Mouse (Mus musculus): ENCODE results near the gene Atp5k.

Atp5k gene

GRCm38 (mm10) chr5:108433804-108434587 lies at the start of gene Atp5k:
Gene Atp5k (minus strand): TSS chr5:108434448.
- in situ Hi-C loops (cut with MboI, MseI) = no loop called here

- in situ Hi-C loops (cut with MboI, MseI) = no loop called here
Measured at GRCm38 (mm10) chr5:108483006-108483405, 48.8 kb upstream of the Atp5k start.

DNA sequence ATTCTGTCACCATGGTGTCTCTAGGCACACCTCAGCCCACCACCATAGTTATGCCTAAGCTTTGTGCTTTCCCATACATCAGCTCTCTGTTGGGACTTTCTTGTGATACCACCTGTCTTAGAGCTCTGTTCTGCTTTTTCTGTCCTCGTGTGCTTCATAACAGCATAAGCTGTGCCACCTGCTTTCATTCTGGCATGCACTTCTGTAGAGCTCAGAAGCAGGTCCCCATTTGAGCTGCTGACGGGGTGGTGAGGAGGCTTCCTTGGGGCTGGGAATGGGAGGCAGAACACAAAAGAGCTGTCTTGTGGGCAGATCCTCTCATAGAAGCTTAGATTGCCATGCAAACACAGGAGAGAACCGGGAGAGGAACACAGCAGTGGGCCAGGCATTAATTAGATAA lies 41.7 kb upstream of the Atp5k start:
- in situ Hi-C loops (cut with MboI, MseI) = no loop called here

DNA sequence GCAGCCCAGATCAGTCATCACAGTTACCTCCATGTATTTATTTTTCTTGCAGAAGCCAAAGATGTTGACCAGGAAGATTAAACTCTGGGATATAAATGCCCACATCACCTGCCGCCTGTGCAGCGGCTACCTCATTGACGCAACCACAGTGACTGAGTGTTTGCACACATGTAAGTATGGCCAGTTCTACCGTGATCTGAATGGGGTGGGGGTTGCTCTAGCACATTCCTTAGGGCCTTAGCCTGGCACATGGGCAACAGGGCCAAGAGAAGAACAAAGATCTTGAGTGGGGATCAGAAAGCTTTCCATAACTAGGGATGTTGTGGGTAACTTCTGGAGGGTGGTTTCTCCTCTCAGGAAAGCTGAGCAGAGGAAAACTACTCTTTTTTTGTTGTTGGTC lies 39.5 kb upstream of the Atp5k start:
- in situ Hi-C loops (cut with MboI, MseI) = loop anchor here (25.0 kb wide), 2 partner anchors 1214 to 1639 kb away; partner anchors contain the start of genes 5430403G16Rik, Gtpbp6 and Zfp605

GRCm38 (mm10) chr5:108469617-108470016 lies 35.4 kb upstream of the Atp5k start:
- in situ Hi-C loops (cut with MboI, MseI) = loop anchor here (10.0 to 25.0 kb wide), 3 partner anchors 205 to 1643 kb away; partner anchors contain the start of genes 5430403G16Rik, Gtpbp6, Slc26a1 and Zfp605

- in situ Hi-C loops (cut with MboI, MseI) = loop anchor here (10.0 to 25.0 kb wide), 3 partner anchors 208 to 1646 kb away; partner anchors contain the start of genes 5430403G16Rik, Gtpbp6, Slc26a1 and Zfp605
Measured at GRCm38 (mm10) chr5:108466647-108467046, 32.4 kb upstream of the Atp5k start.

DNA sequence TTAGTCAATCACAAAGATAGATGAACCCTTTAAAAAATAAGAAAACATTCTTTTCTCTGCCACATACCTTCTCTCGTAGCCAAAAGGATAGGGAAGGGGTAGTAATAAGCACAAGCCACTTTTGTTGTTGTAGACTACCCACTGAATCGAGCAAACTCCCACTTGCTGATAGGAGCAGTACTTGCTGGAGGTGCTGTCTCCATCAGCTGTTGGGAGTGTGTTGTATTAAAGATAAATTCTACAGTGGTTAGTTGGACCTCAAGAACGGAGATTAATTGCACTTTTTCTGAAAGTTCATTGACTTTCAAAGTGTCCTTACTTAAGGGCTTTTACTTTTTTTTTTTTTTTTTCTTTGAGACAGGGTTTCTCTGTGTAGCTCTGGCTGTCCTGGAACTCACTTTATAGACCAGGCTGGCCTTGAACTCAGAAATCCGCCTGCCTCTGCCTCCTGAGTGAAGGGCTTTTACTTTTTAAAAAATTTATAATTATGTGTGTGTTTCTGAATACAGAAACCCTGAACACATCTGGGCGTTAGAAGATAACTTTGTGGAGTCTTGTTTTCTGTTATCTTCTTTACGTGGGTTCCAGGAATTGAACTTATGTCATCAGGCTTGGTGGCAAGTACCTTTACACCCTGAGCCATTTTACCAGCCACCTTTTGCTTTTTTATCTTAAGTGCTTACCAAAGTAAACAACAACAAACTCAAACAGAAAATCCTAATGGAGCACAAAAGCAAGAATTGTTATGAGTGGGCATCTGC lies 31.1 kb upstream of the Atp5k start:
- in situ Hi-C loops (cut with MboI, MseI) = loop anchor here (10.0 to 25.0 kb wide), 3 partner anchors 209 to 1647 kb away; partner anchors contain the start of genes 5430403G16Rik, Gtpbp6, Slc26a1 and Zfp605

GRCm38 (mm10) chr5:108462446-108462845 lies 28.2 kb upstream of the Atp5k start:
- in situ Hi-C loops (cut with MboI, MseI) = loop anchor here (10.0 to 25.0 kb wide), 3 partner anchors 212 to 1650 kb away; partner anchors contain the start of genes 5430403G16Rik, Gtpbp6, Slc26a1 and Zfp605

DNA sequence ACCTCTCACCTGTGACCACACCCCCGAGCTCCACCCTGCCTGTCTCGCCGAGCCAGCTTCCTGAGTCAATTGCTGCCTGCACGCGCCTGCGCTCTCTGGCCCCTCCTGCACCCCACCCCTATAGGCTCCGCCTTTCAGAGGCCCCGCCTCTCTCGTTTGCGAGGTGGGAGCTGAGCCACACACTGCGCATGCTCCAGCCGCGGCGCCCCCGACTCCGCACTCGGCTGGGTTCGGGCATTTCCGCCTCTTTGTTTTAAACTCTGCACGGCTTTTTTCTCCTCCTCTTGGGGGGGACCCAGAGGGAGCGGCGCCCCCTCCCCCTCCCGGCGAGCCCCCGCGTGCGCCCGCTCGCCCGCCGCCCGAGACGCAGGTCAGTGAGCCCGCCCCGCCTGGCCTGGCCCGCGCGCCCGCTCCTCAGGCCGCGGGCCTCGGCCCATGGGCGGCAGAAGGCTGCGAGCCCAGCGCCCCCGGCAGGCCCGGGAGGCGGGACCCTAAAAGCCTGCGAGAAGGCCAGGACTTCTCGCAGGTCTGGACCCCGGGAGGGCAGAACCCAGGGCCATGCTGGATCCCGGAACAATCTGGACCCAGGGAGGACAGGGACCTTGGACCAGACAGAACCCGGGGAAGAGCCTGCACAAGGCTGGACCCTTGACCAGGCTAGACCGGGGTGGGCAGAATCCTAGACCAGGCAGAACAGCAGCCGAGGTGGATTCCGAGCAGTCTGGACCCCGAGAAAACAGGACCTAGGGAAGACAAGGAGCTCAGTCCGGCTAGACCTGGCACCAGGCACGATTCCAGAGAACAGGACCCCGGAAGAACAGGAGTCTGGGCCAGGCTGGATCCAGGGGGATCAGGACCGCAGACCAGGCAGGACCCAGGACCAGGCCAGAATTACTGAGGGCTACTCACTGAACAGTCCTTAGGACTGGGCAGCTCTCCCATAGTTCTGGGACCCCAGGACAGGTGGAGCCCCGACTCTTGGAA lies 27.1 kb upstream of the Atp5k start, which contains the start of gene Pcgf3:
TSS of gene Pcgf3 (plus strand) at position 151 of the 984 bp plus-strand sequence.
- in situ Hi-C loops (cut with MboI, MseI) = loop anchor here (10.0 to 25.0 kb wide), 3 partner anchors 213 to 1651 kb away; partner anchors contain the start of genes 5430403G16Rik, Gtpbp6, Slc26a1 and Zfp605

DNA sequence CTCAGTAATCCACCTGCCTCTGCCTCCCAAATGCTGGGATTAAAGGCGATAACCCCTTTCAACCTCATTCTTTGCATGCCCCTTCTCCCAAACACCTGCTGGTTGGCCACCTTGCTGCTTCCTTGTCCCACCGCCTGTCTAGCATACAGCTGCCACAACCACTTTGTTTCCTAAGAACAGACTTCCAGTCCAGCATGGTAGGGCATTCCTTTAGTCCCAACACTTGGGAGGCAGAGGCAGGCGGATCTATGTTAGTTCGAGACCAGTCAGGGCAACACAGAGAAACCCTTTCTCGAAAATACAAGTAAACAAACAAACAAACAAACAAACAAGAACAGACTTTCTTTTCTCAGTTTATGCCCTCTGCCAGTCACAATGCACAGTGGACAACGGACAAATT lies 26.2 kb upstream of the Atp5k start:
- in situ Hi-C loops (cut with MboI, MseI) = loop anchor here (10.0 to 25.0 kb wide), 3 partner anchors 214 to 1652 kb away; partner anchors contain the start of genes 5430403G16Rik, Gtpbp6, Slc26a1 and Zfp605

DNA sequence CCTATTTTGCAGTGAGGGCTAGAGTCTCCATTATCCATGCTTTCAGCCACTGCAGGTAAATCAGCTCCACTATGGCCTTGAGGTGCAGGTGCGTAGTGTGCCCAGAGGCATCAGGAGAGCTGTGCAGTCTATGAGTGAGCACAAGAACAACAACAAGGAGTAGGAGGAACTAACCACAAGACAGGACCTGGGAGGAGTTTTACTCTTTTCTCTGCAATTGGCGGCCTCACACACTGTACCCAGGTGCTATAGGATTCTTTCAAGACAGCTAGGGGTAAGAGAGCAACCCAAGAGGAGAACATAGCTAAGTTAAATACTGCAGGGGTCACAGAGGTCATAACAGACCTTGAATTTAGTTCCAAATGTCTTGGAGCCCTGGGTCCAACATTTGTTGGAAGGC lies 24.5 kb upstream of the Atp5k start:
- in situ Hi-C loops (cut with MboI, MseI) = loop anchor here (25.0 kb wide), 2 partner anchors 1229 to 1654 kb away; partner anchors contain the start of genes 5430403G16Rik, Gtpbp6 and Zfp605

DNA sequence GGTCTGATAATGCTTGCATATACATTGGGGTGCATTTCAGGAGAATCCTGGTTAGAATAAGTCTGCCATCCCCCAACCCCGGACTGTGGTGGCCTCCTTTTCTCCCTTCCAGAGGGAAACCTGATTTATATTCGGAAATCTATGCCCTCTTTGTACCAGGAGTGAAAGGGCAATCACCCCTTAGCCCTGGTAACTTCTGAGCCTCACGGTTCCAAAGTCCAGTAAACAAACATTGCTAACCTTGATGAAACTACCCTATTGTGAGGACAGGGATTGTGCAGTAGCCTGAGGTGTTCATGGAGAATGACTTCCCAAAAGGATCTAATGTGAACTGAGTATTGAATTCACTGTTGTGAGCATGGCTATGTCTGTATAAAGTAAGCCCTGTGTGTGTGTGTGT lies 19.8 kb upstream of the Atp5k start:
- in situ Hi-C loops (cut with MboI, MseI) = loop anchor here (25.0 kb wide), 2 partner anchors 1233 to 1658 kb away; partner anchors contain the start of genes 5430403G16Rik, Gtpbp6 and Zfp605

DNA sequence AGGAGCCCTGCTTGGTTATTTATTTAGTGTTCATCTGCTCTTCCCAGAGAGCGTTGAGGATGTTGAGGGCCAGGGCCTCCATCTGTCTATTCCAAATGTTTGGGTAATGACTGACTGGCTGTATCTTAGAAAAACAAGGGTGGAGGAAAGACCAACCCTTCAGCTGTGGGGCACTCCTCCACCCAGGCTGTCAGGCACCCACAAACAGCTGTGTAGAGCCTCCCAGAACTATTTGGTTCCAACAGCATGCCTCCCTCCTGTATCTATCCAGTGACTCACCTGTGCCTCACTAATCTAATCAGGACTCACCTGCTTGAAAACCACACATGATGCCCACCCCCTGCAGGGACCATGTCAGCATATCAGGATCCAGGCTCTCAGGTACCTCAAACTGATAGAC lies 18.2 kb upstream of the Atp5k start:
- in situ Hi-C loops (cut with MboI, MseI) = loop anchor here (25.0 kb wide), 2 partner anchors 1235 to 1660 kb away; partner anchors contain the start of genes 5430403G16Rik, Gtpbp6 and Zfp605

- in situ Hi-C loops (cut with MboI, MseI) = loop anchor here (25.0 kb wide), 2 partner anchors 1236 to 1661 kb away; partner anchors contain the start of genes 5430403G16Rik, Gtpbp6 and Zfp605
Measured at GRCm38 (mm10) chr5:108451611-108452010, 17.4 kb upstream of the Atp5k start.

DNA sequence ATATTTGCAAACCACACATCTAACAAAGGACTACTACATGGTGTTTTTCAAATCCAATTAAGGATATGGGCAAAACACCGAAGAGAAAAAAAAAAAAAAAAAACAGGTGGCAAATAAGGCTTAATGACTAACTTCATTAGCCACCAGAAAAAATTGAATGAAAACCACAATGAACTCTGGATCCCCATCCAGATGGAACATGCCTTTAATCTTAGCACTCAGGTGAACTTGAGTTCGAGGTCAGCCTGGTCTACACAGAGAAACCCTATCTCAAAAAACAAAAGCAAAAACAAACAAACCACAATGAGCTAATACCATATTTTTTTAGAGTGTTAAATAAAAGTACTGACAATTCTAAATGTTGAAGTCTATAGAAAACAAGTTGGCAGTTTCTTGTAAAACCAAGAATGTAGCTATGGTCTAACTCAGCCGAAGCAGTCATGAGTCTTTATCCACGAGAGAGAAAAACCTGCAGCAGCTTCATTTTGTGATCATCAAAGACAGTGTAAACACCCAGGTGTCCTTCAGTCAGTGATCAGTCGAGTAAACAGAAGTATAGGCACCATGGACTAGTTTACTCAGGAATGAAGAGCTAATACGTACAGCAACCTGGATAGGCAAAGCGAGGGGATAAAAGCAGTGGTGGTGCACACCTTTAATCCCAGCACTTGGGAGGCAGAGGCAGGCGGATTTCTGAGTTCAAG lies 16.7 kb upstream of the Atp5k start:
- in situ Hi-C loops (cut with MboI, MseI) = loop anchor here (25.0 kb wide), 2 partner anchors 1236 to 1661 kb away; partner anchors contain the start of genes 5430403G16Rik, Gtpbp6 and Zfp605

DNA sequence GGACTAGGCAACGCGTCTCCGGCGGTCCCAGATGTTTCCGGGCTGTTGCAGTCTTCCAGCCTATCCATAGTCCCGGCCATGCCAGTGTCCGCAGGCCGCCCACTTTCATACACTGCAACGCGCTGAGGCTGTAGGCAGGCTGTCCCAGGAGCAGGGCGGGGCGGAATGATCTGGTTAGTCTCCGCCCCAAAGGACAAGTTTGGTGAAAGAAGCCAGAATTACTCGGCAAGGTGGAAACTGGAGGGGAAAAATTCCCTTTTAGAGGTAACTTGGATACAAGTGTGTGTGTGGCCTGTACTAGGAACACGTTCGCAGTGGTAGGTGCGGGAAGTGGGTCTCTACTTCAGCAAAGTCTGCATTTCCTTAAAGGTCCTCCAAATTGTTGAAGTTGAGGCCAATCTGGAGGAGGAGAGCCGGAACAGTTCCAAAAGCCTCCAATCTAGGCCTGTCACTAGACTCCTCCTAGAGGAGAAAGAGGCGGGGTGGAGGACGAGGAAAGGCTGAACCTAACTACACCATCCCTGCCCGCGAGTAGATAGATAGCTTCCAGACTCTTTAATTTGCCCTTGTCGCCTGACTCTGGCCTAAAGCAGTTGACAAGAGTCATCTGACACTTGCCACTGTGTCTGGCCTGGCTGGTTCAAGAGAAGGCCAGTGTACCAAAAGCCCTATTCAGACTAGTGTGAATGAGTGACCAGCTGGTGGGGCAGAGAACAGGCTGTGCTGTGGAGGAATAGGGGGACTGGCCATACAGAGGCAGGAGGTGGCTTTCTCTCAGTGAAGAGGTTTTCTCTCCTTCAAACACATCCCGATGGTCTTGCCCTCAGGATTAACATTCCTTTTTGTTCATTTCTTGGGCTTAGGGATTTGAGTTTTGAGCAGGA lies 14.8 kb upstream of the Atp5k start, which contains the start of gene Mfsd7a:
TSS of gene Mfsd7a (minus strand) at position 107 of the 884 bp plus-strand sequence.
- in situ Hi-C loops (cut with MboI, MseI) = no loop called here

- in situ Hi-C loops (cut with MboI, MseI) = no loop called here
Measured at GRCm38 (mm10) chr5:108447857-108448256, 13.6 kb upstream of the Atp5k start.

DNA sequence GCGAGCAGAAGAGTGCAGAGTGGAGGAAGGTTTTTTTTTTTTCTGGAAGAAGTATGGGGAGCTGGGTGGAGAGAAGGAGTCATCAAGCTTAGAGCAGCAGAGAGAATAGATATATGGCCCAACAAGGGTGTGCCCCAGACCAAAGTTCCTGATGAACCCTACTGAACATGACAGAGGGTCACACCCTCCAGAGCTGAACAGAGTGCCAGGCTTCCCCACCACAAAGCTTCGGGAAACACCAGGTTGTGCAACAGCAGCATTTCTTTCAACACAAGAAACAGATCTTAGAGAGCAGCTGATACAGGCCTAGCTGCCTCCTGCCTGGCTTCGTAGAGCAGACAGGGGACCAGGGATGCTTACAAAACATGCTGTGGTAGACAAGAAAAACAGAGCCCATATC lies 12.7 kb upstream of the Atp5k start:
- in situ Hi-C loops (cut with MboI, MseI) = no loop called here

Data from T-helper 2 cell (primary cell).